Mouse (Mus musculus) ovary, adult 18-20 months (tissue): ENCODE results near the gene Ust.

Source experiments
- DNase-seq: peaks from one replicate; pipeline ENCODE4 v3.0.0; 2022; ENCODE audit warnings: low spot score, mixed read lengths

Ust gene

GRCm38 (mm10) chr10:8216946-8217345 lies 301.7 kb downstream of the Ust start:
- DNase-seq: no peak

DNA sequence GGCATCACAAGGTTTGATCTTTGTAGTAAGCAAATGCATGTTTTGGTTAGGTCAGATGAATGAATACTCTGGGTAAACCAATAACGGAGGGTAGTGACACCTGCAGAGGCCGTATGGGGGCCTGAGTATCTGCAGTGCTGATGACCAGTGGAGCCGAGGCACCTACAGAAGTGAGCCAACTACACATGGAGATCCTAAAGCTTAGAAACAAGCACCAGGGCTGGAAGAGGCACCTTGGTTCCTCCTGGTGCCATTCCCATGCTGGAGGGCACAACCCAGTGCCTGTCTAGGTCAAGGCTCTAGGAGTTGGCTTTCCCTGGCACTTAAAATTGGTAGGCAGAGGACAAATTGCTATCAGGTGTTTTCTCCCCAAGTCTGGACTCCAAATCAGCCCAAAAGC lies 303.4 kb downstream of the Ust start:
- no peak for DNase-seq

- DNase-seq: no peak
Measured at GRCm38 (mm10) chr10:8213906-8214421, 304.7 kb downstream of the Ust start.

GRCm38 (mm10) chr10:8213266-8213905 lies 305.2 kb downstream of the Ust start:
- peak; percentile 36 for DNase-seq

DNA sequence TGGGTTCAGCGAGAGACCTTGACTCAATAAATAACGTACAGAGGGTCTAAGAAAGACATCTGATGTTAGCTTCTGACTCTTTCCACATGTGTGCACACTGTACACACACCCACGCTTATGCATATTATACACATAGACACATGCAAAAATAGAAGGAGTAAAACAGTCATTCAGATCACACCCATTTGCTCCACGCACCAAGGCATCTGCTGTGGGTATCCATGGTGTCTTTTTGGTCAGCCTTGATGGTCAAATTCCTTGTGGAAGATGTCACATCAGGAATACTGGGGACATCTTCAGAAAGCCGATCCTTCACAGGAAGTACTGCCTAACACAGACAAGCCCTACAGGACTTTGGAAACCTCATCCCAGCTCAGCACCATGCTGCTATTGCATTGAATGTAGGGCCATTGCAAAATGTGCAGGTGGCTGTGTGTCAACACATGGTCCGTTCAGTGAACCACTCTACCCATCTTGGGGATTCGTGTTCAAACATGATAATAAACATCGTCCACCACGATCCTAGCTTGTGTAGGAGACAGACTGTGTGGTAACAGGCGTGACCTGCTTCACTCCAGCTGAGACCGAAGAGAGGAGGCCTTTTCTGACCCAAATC lies 305.9 kb downstream of the Ust start:
- no peak for DNase-seq

DNA sequence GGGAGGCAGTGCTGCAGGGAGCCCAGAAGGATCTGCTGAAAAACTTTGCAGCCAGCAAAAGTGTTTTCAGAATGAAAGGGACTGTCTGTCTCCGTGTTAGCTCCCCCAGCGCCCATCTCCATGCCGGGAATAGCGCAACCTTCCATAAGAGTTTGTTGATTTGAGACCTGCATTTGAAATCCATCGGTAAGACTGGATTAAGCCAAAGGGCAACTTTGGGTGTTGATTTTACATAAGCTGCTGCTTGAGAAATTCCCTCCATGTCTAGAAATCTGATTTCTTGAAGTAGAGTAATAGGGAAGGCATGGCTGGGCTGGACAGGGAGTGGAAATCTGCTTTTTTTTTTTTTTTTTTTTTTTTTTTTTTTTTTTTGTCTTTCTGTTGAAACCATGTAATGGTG lies 306.9 kb downstream of the Ust start:
- no peak for DNase-seq

GRCm38 (mm10) chr10:8210366-8210765 lies 308.3 kb downstream of the Ust start:
- DNase-seq: no peak

DNA sequence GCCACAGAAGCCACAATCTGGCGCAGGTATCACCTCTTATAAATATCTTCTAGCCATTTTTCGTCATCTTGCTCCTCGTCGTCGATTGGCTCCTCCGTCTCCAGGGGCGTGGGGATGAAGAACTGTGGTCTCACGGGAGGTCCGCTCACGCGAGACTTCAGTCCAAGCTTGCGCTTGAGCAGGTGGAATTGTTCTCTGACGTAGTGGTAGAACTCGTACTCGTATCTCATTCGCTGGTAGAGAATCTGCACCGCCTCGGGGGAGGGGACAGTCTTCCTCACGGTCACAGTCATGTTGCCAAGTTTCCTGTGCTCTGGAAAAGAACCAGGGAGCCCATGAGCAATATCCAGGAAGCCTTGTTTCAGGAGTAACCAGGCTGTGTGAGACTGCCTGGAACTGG lies 311.3 kb downstream of the Ust start:
- DNase-seq: no peak

DNA sequence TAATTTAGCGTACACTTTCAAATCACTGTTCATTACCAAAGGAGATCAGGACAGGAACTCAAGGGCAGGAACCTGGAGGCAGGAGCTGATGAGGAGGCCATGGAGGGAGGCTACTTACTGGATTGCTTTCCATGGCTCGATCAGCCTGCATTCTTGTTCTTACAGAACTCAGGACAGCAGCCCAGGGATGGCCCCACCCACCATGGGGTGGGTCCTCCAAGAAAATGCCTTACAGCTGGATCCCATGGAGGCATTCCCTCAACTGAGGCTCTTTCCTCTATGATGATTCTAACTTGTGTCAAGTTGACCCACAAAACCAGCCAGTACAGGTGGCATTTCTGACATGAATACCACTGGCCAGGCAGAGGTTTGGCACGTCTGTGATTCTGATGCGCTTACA lies 314.9 kb downstream of the Ust start:
- no peak for DNase-seq

DNA sequence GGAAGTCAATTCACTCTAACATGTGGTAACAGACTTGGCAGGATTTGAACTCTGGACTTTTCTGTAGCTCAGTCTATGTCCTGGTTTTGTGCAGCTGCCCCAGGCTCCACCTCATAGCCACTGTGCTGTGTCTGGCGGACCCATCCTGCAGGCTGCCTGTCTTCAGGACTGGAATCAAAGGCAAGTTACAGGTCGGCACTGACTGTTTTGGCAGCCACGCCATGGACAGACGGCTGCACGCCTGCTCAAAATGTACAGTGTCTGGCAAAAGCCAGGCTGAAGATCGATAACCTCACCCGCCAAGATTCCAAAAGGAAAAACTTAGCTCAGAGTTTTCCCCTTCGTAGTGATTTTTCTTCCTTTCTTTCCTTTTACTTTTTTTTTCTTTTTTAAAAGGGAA lies 318.8 kb downstream of the Ust start:
- DNase-seq: no peak

DNA sequence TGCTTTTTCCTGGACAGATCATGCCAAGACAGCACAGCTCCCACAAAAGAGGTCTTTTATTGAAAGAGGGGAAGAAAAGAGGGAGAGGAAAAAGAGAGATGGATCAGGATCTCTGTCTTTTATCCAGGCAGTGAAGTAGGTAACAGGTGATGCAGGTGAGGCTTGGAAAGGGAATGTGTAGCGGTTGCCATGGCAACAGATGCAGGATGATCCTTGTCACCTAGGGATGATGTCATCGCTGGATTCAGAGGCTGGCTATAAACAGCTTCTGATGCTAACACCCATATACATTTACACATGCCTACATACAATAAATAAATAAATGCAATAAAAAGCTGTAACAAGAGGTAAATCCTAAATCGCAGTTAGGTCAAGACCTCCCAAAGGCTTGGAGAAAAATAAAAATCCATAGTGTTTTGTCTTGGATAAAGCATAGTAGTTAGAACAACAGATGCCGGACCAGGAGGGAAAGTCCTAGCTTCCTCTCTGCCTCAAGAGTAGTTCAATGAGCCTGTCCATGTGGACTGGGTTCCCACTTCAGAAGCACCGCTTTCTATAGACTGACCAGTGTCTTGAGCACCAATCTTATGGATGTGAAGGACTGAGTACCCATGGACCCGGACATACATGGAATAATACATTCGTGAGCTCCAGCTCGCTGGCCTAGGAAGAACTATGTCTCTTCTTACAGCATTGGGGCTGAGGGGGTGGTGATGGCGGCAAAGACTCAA lies 319.4 kb downstream of the Ust start:
- DNase-seq: no peak

DNA sequence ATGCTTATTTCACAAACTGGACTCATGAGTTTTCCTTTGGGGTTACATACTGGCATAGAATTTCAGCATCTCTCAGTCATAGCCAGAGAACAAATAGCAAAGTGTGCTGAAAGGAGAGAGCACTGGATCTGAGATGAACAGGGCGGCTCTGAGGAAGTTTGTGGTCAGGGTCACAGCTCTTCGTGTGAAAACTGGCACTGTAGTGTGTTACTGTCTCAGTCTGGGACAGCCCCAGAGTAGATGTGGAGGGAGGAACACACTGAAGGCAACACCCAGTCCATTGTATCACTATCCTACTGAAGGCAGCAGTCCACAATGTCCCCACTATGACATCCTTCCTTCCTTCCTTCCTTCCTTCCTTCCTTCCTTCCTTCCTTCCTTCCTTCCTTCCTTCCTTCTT lies 321.0 kb downstream of the Ust start:
- no peak for DNase-seq

- peak; percentile 24 for DNase-seq
Measured at GRCm38 (mm10) chr10:8196300-8196699, 322.3 kb downstream of the Ust start.

GRCm38 (mm10) chr10:8195730-8196129 lies 322.9 kb downstream of the Ust start:
- no peak for DNase-seq

- DNase-seq: no peak
Measured at GRCm38 (mm10) chr10:8189331-8189981, 329.2 kb downstream of the Ust start.

- no peak for DNase-seq
Measured at GRCm38 (mm10) chr10:8185586-8185985, 333.0 kb downstream of the Ust start.

GRCm38 (mm10) chr10:8184711-8185110 lies 333.9 kb downstream of the Ust start:
- no peak for DNase-seq

GRCm38 (mm10) chr10:8183171-8183570 lies 335.5 kb downstream of the Ust start:
- DNase-seq: no peak

DNA sequence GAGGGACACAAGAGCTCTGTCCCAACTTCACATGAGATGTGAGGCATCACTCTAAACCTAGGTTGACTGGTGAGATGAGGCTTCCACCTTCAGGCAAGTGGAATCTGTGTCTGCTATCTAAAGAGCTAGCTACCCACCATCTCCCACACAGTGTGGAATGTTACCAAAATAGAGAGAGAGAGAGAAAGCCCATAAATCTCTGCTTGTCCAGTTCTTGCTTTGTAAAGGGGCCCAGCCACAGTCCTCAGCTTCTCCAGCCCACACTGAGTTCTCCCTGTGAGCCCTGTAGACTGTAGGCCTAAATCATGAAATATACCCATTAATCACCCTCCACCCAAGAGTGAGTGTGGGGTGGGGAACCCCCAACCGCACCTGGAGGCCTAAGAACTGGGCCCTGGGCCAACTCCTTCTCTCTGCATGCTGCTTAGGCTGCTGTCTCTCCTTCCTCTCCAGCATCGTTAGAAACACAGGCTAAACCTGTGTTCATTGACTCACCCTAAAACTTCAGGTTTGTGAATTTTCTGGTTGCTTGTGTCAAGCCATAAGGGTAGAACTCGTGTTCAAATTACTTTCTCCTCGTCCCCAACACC lies 336.9 kb downstream of the Ust start:
- DNase-seq: no peak

GRCm38 (mm10) chr10:8177618-8178017 lies 341.0 kb downstream of the Ust start:
- DNase-seq: no peak

DNA sequence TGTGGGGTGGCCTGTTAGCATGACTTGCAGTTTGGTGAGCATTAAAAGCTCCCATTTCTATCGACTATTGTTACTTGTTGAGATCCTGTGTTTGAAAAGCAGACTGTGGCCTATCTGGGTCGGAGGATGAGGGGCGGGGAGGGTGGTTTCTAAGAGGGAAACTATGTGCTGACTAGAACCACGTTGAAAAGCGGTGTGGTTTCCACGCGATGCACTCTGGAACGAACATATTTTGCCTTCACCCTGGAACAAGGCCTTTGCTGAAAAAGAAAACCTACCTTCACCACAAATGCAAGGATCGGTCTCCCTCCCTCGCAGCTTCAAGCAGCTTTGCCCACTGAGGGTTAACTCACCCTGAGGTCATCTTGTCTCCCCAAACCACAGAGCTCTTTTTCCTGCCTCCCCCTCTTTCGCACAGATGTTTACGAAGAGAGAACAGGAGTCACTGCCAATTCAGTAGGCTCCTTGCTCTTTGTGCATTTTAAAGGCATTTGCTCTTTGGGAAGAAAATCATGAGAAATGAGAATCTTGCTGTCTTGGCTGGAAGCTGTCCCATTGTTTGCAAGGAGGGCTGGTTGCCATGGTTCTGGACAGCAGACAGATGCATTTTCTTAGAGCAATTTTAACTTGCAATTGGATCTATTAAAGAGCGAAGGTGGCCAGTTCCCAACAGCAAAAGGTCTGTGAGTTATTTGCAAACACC lies 342.1 kb downstream of the Ust start:
- DNase-seq: peak; percentile 28

DNA sequence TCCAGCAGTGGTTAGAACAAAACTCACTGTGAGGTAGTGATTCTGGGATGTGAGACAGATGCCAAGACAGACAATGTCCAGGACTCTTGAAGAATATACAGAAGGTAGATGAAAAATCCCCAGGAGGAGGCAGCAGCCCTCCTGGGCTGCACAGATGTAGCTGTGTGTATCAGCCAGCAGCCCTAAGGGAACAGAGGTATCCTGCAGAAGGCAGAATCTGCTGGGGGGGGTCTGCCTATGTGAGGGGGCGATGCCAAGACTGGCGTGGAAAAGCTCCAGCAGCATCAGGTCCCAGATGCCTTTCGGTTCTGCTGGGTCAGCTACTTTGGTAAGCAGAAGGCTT lies 342.6 kb downstream of the Ust start:
- DNase-seq: no peak
